Mouse (Mus musculus) macrophage (primary cell): ENCODE results near the gene Nfia. TPM values are rescaled to one million over a fixed set of nuclear protein-coding genes. Genes with fewer than 3 reads are reported as not detected.

ENCODE experiments used
- H3K27ac ChIP-seq: fragments of 350-480 bp; formaldehyde crosslinking; 2 replicates; pipeline ENCODE4 v1.9.0; 2021
- H3K36me3 ChIP-seq: fragments of 350-480 bp; formaldehyde crosslinking; 2 replicates; pipeline ENCODE4 v1.9.0; 2021; ENCODE audit errors: inconsistent target
- H3K4me3 ChIP-seq: fragments of 350-480 bp; formaldehyde crosslinking; 2 replicates; pipeline ENCODE4 v1.9.0; 2021; ENCODE audit errors: inconsistent target
- H3K79me2 ChIP-seq: fragments of 350-480 bp; formaldehyde crosslinking; 2 replicates; pipeline ENCODE4 v1.9.0; 2021; ENCODE audit errors: inconsistent target
- WGBS: methylation state at CpG from one replicate; pipeline ENCODE4 v1.1.7; 2026; ENCODE audit warnings: inconsistent platforms; ENCODE audit not compliant: missing documents; 5-methylcytosine and 5-hydroxymethylcytosine counted together
- polyA plus RNA-seq: library from polyadenylated mRNA; stranded (reverse); fragments of 250-400 nt; gene quantifications from 3 replicates; pipeline ENCODE4 v1.2.4, GENCODE M21; 2018; ENCODE audit warnings: inconsistent platforms

The Nfia gene
- polyA plus RNA-seq, 1 experiment from 2014 or later, result 2.4 TPM

GRCm38 (mm10) chr4:97808885-97809284, 36.4 kb downstream of the Nfia start:
- WGBS, result 65% methylated on average over 3 of the region's 3 CpGs
- no peaks in the 10 kb centered on the region for H3K36me3 ChIP-seq
- H3K4me3 ChIP-seq, result no peak overlapping the region
- H3K27ac ChIP-seq, result no peak overlapping the region
- no peaks in the 10 kb centered on the region for H3K79me2 ChIP-seq

GRCm38 (mm10) chr4:97809582-97810295, 37.2 kb downstream of the Nfia start:
- Histone ChIP-seq H3K36me3 (no peaks in the 10 kb centered on the region), H3K27ac (no peak overlapping the region), H3K4me3 (no peak overlapping the region), H3K79me2 (no peaks in the 10 kb centered on the region)
- WGBS, result 82% methylated on average over 4 of the region's 4 CpGs

- Histone ChIP-seq H3K27ac (no peak overlapping the region), H3K79me2 (no peaks in the 10 kb centered on the region), H3K36me3 (no peaks in the 10 kb centered on the region), H3K4me3 (no peak overlapping the region)
- 97% methylated on average over 7 of the region's 7 CpGs for WGBS
These were observed 37.9 kb downstream of the Nfia start for GRCm38 (mm10) chr4:97810348-97810939.

- Histone ChIP-seq H3K36me3 (no peaks in the 10 kb centered on the region), H3K4me3 (no peak overlapping the region), H3K27ac (no peak overlapping the region), H3K79me2 (no peaks in the 10 kb centered on the region)
- WGBS, result 90% methylated on average over 5 of the region's 5 CpGs
These were observed 40.5 kb downstream of the Nfia start for GRCm38 (mm10) chr4:97813035-97813434.

GRCm38 (mm10) chr4:97813996-97814395, 41.5 kb downstream of the Nfia start:
- Histone ChIP-seq H3K27ac (no peak overlapping the region), H3K79me2 (no peaks in the 10 kb centered on the region), H3K36me3 (no peaks in the 10 kb centered on the region), H3K4me3 (no peak overlapping the region)
- WGBS, result 87% methylated on average over 4 of the region's 4 CpGs

GRCm38 (mm10) chr4:97814515-97814914, 42.0 kb downstream of the Nfia start:
- 52% methylated on average over 7 of the region's 7 CpGs for WGBS
- Histone ChIP-seq H3K4me3 (no peak overlapping the region), H3K79me2 (no peaks in the 10 kb centered on the region), H3K36me3 (no peaks in the 10 kb centered on the region), H3K27ac (no peak overlapping the region)

- Histone ChIP-seq H3K4me3 (no peak overlapping the region), H3K27ac (no peak overlapping the region), H3K79me2 (no peaks in the 10 kb centered on the region), H3K36me3 (no peaks in the 10 kb centered on the region)
These were observed 43.5 kb downstream of the Nfia start for GRCm38 (mm10) chr4:97816001-97816400.

GRCm38 (mm10) chr4:97816753-97817152, 44.2 kb downstream of the Nfia start:
- H3K36me3 ChIP-seq, result no peaks in the 10 kb centered on the region
- no peak overlapping the region for H3K27ac ChIP-seq
- H3K4me3 ChIP-seq, result no peak overlapping the region
- WGBS, result 92% methylated on average over 3 of the region's 3 CpGs
- no peaks in the 10 kb centered on the region for H3K79me2 ChIP-seq

- no peaks in the 10 kb centered on the region for H3K36me3 ChIP-seq
- H3K4me3 ChIP-seq, result no peak overlapping the region
- 100% methylated on average over 1 of the region's 1 CpGs for WGBS
- H3K27ac ChIP-seq, result no peak overlapping the region
- no peaks in the 10 kb centered on the region for H3K79me2 ChIP-seq
These were observed 45.2 kb downstream of the Nfia start for GRCm38 (mm10) chr4:97817741-97818140.

GRCm38 (mm10) chr4:97818498-97818897, 46.0 kb downstream of the Nfia start:
- no peaks in the 10 kb centered on the region for H3K36me3 ChIP-seq
- WGBS, result 95% methylated on average over 3 of the region's 3 CpGs
- H3K27ac ChIP-seq, result no peak overlapping the region
- H3K4me3 ChIP-seq, result no peak overlapping the region
- no peaks in the 10 kb centered on the region for H3K79me2 ChIP-seq

GRCm38 (mm10) chr4:97819101-97819500, 46.6 kb downstream of the Nfia start:
- WGBS, result 93% methylated on average over 8 of the region's 8 CpGs
- Histone ChIP-seq H3K79me2 (no peaks in the 10 kb centered on the region), H3K4me3 (no peak overlapping the region), H3K36me3 (no peaks in the 10 kb centered on the region), H3K27ac (no peak overlapping the region)

GRCm38 (mm10) chr4:97820474-97821259, 48.1 kb downstream of the Nfia start:
- WGBS, result 90% methylated on average over 4 of the region's 4 CpGs
- Histone ChIP-seq H3K4me3 (no peak overlapping the region), H3K36me3 (no peaks in the 10 kb centered on the region), H3K79me2 (no peaks in the 10 kb centered on the region), H3K27ac (no peak overlapping the region)

GRCm38 (mm10) chr4:97821556-97822251, 49.2 kb downstream of the Nfia start:
- WGBS, result 57% methylated on average over 4 of the region's 4 CpGs
- no peaks in the 10 kb centered on the region for H3K79me2 ChIP-seq
- H3K27ac ChIP-seq, result no peak overlapping the region
- H3K4me3 ChIP-seq, result no peak overlapping the region
- H3K36me3 ChIP-seq, result no peaks in the 10 kb centered on the region

- WGBS, result 95% methylated on average over 6 of the region's 6 CpGs
- Histone ChIP-seq H3K36me3 (no peaks in the 10 kb centered on the region), H3K79me2 (no peaks in the 10 kb centered on the region), H3K4me3 (no peak overlapping the region), H3K27ac (no peak overlapping the region)
These were observed 51.0 kb downstream of the Nfia start for GRCm38 (mm10) chr4:97823512-97823911.

- no peaks in the 10 kb centered on the region for H3K79me2 ChIP-seq
- 90% methylated on average over 4 of the region's 4 CpGs for WGBS
- no peaks in the 10 kb centered on the region for H3K36me3 ChIP-seq
- H3K4me3 ChIP-seq, result no peak overlapping the region
- no peak overlapping the region for H3K27ac ChIP-seq
These were observed 51.9 kb downstream of the Nfia start for GRCm38 (mm10) chr4:97824451-97824850.
